Mouse (Mus musculus): ENCODE measurements around the gene C530008M17Rik. TPM values are rescaled to one million over a fixed set of nuclear protein-coding genes. Genes with fewer than 3 reads are reported as not detected.
"Not testable (repeated sequence)": the region's sequence is repeated elsewhere in the genome, so short reads cannot be mapped to it uniquely, and the experiment has no call there.

C530008M17Rik gene
- polyA plus RNA-seq, 1 experiment from 2014 or later = 18.4 TPM

- under 1% methylated on average over 47 of the region's 47 CpGs for WGBS
- no peaks in the 10 kb centered on the region for H3K9me3 ChIP-seq (ENCODE audit: control insufficient read depth, low read length)
- peak; percentile 97 for ATAC-seq (ENCODE audit: insufficient number of reproducible peaks, low FRiP score, low TSS enrichment, low read depth)
- H3K9ac ChIP-seq (ENCODE audit: low read length) = peak within 1 kb of the TSS; percentile 81
- H3K27me3 ChIP-seq (ENCODE audit: control insufficient read depth, insufficient read depth, low read length) = no peaks in the 10 kb centered on the region
- peak within 1 kb of the TSS; percentile 47; the same call in 1 of the 2 replicates for H3K27ac ChIP-seq (replicated peaks; ENCODE audit: low read depth, low read length)
- DNase-seq (ENCODE audit: low spot score) = peak; percentile 100
- H3K36me3 ChIP-seq (ENCODE audit: control insufficient read depth, insufficient read depth, low read length) = no peaks in the 10 kb centered on the region; the same call in 1 of the 2 replicates
- no peaks in the 10 kb centered on the region for H3K4me1 ChIP-seq (ENCODE audit: control insufficient read depth, insufficient read depth, low read length)
- H3K4me2 ChIP-seq (ENCODE audit: low read depth, severe bottlenecking) = peak within 1 kb of the TSS; percentile 75
- H3K4me3 ChIP-seq (ENCODE audit: low read depth, low read length) = peak within 1 kb of the TSS; percentile 69
Observed at GRCm38 (mm10) chr5:76905405-76906154, 249.3 kb downstream of the C530008M17Rik start, which contains the start of gene Aasdh. Aasdh (minus strand) TSS chr5:76905514.

- no peaks in the 10 kb centered on the region; the same call in 1 of the 2 replicates for H3K36me3 ChIP-seq (ENCODE audit: control insufficient read depth, insufficient read depth, low read length)
- ATAC-seq (ENCODE audit: insufficient number of reproducible peaks, low FRiP score, low TSS enrichment, low read depth) (no peak), DNase-seq (ENCODE audit: low spot score) (no peak)
- H3K27me3 ChIP-seq (ENCODE audit: control insufficient read depth, insufficient read depth, low read length) = no peaks in the 10 kb centered on the region
- no peaks in the 10 kb centered on the region for H3K4me1 ChIP-seq (ENCODE audit: control insufficient read depth, insufficient read depth, low read length)
- 44% methylated on average over 3 of the region's 3 CpGs for WGBS
- no peak overlapping the region for H3K27ac ChIP-seq (replicated peaks; ENCODE audit: low read depth, low read length)
- peak overlapping the region; percentile 69 for H3K4me3 ChIP-seq (ENCODE audit: low read depth, low read length)
- peak overlapping the region; percentile 81 for H3K9ac ChIP-seq (ENCODE audit: low read length)
- H3K9me3 ChIP-seq (ENCODE audit: control insufficient read depth, low read length) = no peaks in the 10 kb centered on the region
- peak overlapping the region; percentile 75 for H3K4me2 ChIP-seq (ENCODE audit: low read depth, severe bottlenecking)
Observed at GRCm38 (mm10) chr5:76906155-76906499, 249.8 kb downstream of the C530008M17Rik start.

- Histone ChIP-seq H3K36me3 (ENCODE audit: control insufficient read depth, insufficient read depth, low read length) (no peaks in the 10 kb centered on the region; the same call in 1 of the 2 replicates), H3K4me3 (ENCODE audit: low read depth, low read length) (no peak overlapping the region), H3K27ac (replicated peaks; ENCODE audit: low read depth, low read length) (no peak overlapping the region), H3K27me3 (ENCODE audit: control insufficient read depth, insufficient read depth, low read length) (no peaks in the 10 kb centered on the region), H3K9ac (ENCODE audit: low read length) (no peak overlapping the region), H3K4me1 (ENCODE audit: control insufficient read depth, insufficient read depth, low read length) (no peaks in the 10 kb centered on the region), H3K4me2 (ENCODE audit: low read depth, severe bottlenecking) (no peak overlapping the region), H3K9me3 (ENCODE audit: control insufficient read depth, low read length) (no peaks in the 10 kb centered on the region)
- WGBS = 87% methylated on average over 3 of the region's 3 CpGs
- DNase-seq (ENCODE audit: low spot score) (no peak), ATAC-seq (ENCODE audit: insufficient number of reproducible peaks, low FRiP score, low TSS enrichment, low read depth) (no peak)
Observed at GRCm38 (mm10) chr5:76910807-76911206, 254.5 kb downstream of the C530008M17Rik start.

GRCm38 (mm10) chr5:76912522-76912921, 256.2 kb downstream of the C530008M17Rik start:
- ATAC-seq (ENCODE audit: insufficient number of reproducible peaks, low FRiP score, low TSS enrichment, low read depth); H3K9me3 ChIP-seq (ENCODE audit: control insufficient read depth, low read length); H3K9ac ChIP-seq (ENCODE audit: low read length); H3K4me2 ChIP-seq (ENCODE audit: low read depth, severe bottlenecking); H3K4me3 ChIP-seq (ENCODE audit: low read depth, low read length); H3K27me3 ChIP-seq (ENCODE audit: control insufficient read depth, insufficient read depth, low read length); H3K36me3 ChIP-seq (ENCODE audit: control insufficient read depth, insufficient read depth, low read length); H3K27ac ChIP-seq (replicated peaks; ENCODE audit: low read depth, low read length); DNase-seq (ENCODE audit: low spot score); H3K4me1 ChIP-seq (ENCODE audit: control insufficient read depth, insufficient read depth, low read length): not testable (repeated sequence)
- WGBS = 85% methylated on average over 5 of the region's 5 CpGs

GRCm38 (mm10) chr5:76922833-76923232, 266.5 kb downstream of the C530008M17Rik start:
- Histone ChIP-seq H3K4me3 (ENCODE audit: low read depth, low read length) (no peak overlapping the region), H3K9ac (ENCODE audit: low read length) (no peak overlapping the region), H3K4me1 (ENCODE audit: control insufficient read depth, insufficient read depth, low read length) (no peaks in the 10 kb centered on the region), H3K27ac (replicated peaks; ENCODE audit: low read depth, low read length) (no peak overlapping the region), H3K27me3 (ENCODE audit: control insufficient read depth, insufficient read depth, low read length) (no peaks in the 10 kb centered on the region), H3K4me2 (ENCODE audit: low read depth, severe bottlenecking) (no peak overlapping the region), H3K9me3 (ENCODE audit: control insufficient read depth, low read length) (no peaks in the 10 kb centered on the region), H3K36me3 (ENCODE audit: control insufficient read depth, insufficient read depth, low read length) (peaks cover 23% of the 10 kb centered on the region)
- DNase-seq (ENCODE audit: low spot score) (no peak), ATAC-seq (ENCODE audit: insufficient number of reproducible peaks, low FRiP score, low TSS enrichment, low read depth) (no peak)
- 88% methylated on average over 4 of the region's 4 CpGs for WGBS

Other genes starting within 250 kb of the C530008M17Rik start
- gene Gm7271, start 172.5 kb upstream of the C530008M17Rik start, polyA plus RNA-seq (2014; fragmentation: Nextera tagmentation; extraction: Ambion mirVana) = not detected in 2 replicates
- 44.9 and 45.3 TPM in 2 replicates for gene Exoc1, start 127.2 kb upstream of the C530008M17Rik start, polyA plus RNA-seq (2014; fragmentation: Nextera tagmentation; extraction: Ambion mirVana)
- 12.7 and 13.0 TPM in 2 replicates for gene Cep135, start 67.8 kb upstream of the C530008M17Rik start, polyA plus RNA-seq (2014; fragmentation: Nextera tagmentation; extraction: Ambion mirVana)
- gene Aasdh, start 249.0 kb downstream of the C530008M17Rik start, polyA plus RNA-seq (2014; fragmentation: Nextera tagmentation; extraction: Ambion mirVana) = 16.2 and 23.9 TPM in 2 replicates